In the genomic region with DNA sequence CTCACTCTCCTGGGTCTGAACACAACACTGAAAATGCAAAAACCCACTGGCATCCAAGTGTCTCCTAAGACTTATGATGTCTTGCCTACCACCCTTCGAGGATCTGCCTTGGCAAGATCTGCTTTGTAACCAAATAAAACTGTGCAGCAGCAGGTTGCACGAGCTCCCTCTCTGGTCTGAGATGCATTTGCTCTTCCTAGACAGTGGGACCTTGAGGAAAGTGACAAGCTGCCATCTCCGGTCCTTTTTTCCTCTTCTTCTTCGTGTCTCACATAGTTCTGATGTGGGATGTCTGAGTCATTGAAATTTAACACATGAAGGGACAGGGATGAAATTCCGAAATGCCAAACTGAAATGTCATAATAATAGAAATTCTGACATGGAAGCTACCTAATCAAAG, we compare ENCODE assay signal across 23 mouse cellular contexts.
DNase-seq lines count a peak whose midpoint lies in the region; ATAC-seq and TF ChIP-seq lines count a peak whose summit lies in the region.
"Had no signal": no experiment of that assay in that cellular context is flagged by ENCODE, and none has a peak within 500 bp of the region (broad histone marks: within the 10 kb centered on the region; RNA-seq: fewer than 3 reads in every experiment).

No protein-coding gene starts in this region.

- H3K4me1 ChIP-seq in heart, embryonic 11.5 days (ENCODE audit: control insufficient read depth, insufficient read depth, low read length) = no peaks in the 10 kb centered on the region
- H3K4me1 ChIP-seq: forebrain, embryonic 12.5 days; heart, embryonic 12.5 days; hindbrain, embryonic 15.5 days had no signal

- no peak overlapping the region for H3K4me3 ChIP-seq in left cerebral cortex, adult 2 months
- no peak overlapping the region for H3K4me3 ChIP-seq in heart, embryonic 11.5 days (ENCODE audit: low read depth, low read length)
- H3K4me3 ChIP-seq: embryonic facial prominence, embryonic 13.5 days; forebrain, embryonic 12.5 days; heart, adult 2 months; heart, embryonic 12.5 days; hindbrain, embryonic 15.5 days had no signal

- 85% methylated on average over 5 of the region's 5 CpGs for WGBS in heart, embryonic 11.5 days (ENCODE audit: insufficient replicate concordance)

- H3K36me3 ChIP-seq in heart, embryonic 11.5 days (ENCODE audit: control insufficient read depth, insufficient read depth, low read length) = no peaks in the 10 kb centered on the region
- H3K36me3 ChIP-seq: forebrain, embryonic 12.5 days; heart, embryonic 12.5 days; hindbrain, embryonic 15.5 days had no signal

- H3K9ac ChIP-seq in heart, embryonic 11.5 days (ENCODE audit: low read depth, low read length) = no peak overlapping the region
- H3K9ac ChIP-seq: embryonic facial prominence, embryonic 13.5 days; forebrain, embryonic 12.5 days; heart, embryonic 12.5 days; hindbrain, embryonic 15.5 days had no signal

- peak overlapping the region; percentile 37 for H3K27ac ChIP-seq in left cerebral cortex, adult 2 months
- H3K27ac ChIP-seq in heart, embryonic 11.5 days (ENCODE audit: low read depth, low read length) = no peak overlapping the region
- H3K27ac ChIP-seq: embryonic facial prominence, embryonic 13.5 days; forebrain, embryonic 12.5 days; heart, adult 2 months; hindbrain, embryonic 15.5 days had no signal

- no peaks in the 10 kb centered on the region for H3K27me3 ChIP-seq in heart, embryonic 11.5 days (ENCODE audit: control insufficient read depth, insufficient read depth, low read length)
- H3K27me3 ChIP-seq: forebrain, embryonic 12.5 days; heart, embryonic 12.5 days; hindbrain, embryonic 15.5 days had no signal

- H3K9me3 ChIP-seq in heart, embryonic 11.5 days (replicated peaks; ENCODE audit: control insufficient read depth, low read length) = no peaks in the 10 kb centered on the region
- H3K9me3 ChIP-seq: embryonic facial prominence, embryonic 13.5 days; forebrain, embryonic 12.5 days; heart, embryonic 12.5 days; hindbrain, embryonic 15.5 days had no signal

- TF ChIP-seq CTCF in left cerebral cortex, adult 2 months (IDR thresholded peaks at IDR 0.05) = peak; percentile 25

- no peak overlapping the region for H3K4me2 ChIP-seq in heart, embryonic 11.5 days
- H3K4me2 ChIP-seq: embryonic facial prominence, embryonic 13.5 days; forebrain, embryonic 12.5 days; heart, embryonic 12.5 days; hindbrain, embryonic 15.5 days had no signal

- intact Hi-C loops in left cerebral cortex, adult 2 months (cut with DNase I) = loop anchor here (5.0 kb wide), 1 partner anchor 995 kb away; no protein-coding TSS in a partner anchor
- intact Hi-C loops in left cerebral cortex, postnatal 4 days (cut with DNase I) = no loop called here

- peak; percentile 79 for ATAC-seq in frontal cortex, adult (ENCODE audit: low TSS enrichment)
- no peak for ATAC-seq in heart, embryonic 11.5 days (replicated peaks; ENCODE audit: insufficient number of reproducible peaks, low FRiP score, low TSS enrichment)
- ATAC-seq in megakaryocyte, adult 5-6 weeks (ENCODE audit: poor library complexity, severe bottlenecking) = no peak
- ATAC-seq: CD4-positive, CD25-positive, alpha-beta regulatory T cell, adult 4 months; forebrain, embryonic 16.5 days had no signal

- DNase-seq in frontal cortex, postnatal 14 days (ENCODE audit: low spot score in 2 of 2) = no peak
- DNase-seq in left cerebral cortex, adult 2 months (ENCODE audit: extremely low spot score in 1 of 2, low spot score in 2 of 2) = no peak
- no peak for DNase-seq in left cerebral cortex, postnatal 4 days
- DNase-seq in ES-CJ7 (ENCODE audit: low read depth, low spot score) = peak; percentile 14
- DNase-seq in frontal cortex, postnatal 36 days (ENCODE audit: low spot score in 2 of 2) = peak; percentile 45 to 68
- DNase-seq: adrenal gland, adult 8-10 months; adrenal gland, postnatal 36 days; B cell, adult 2 months; cerebellum, adult 11 months; cerebellum, adult 9-10 months; cerebellum, postnatal 25 days; gastrocnemius, postnatal 14 days; heart, adult 2 months; heart, postnatal 36 days had no signal

Comparison
In these comparisons a context has a peak if more than half of its experiments do, and no peak if none do; other contexts are left out.
1. DNase-seq: peak in ES-CJ7 (single experiment) and frontal cortex, postnatal 36 days (2 of 2); none in frontal cortex, postnatal 14 days (0 of 2), left cerebral cortex, adult 2 months (0 of 2) and left cerebral cortex, postnatal 4 days (single experiment).